ENCODE assay signal across 8 mouse cellular contexts in the genomic region with DNA sequence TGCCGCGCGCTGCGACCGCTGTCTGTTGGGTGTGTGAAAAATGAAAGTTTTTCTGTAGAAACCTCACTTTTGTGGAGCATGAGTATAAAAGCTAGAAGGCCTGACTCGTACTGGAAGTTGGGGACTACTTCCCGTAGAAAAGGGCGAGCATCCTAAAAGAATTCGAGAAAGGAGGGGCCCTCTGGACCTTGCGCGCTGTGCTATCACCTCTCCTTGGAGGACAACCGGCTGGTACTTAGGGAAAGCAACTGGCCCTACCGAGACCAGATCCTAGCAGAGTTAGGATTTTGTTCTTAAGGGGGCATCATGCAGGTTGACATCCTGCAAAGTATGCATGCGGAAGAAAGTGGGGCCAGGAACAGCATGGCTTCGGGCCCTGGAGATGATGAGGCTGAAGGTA. TPM values are rescaled to one million over a fixed set of nuclear protein-coding genes. Genes with fewer than 3 reads are reported as not detected.
DNase-seq lines count a peak whose midpoint lies in the region; ATAC-seq lines count a peak whose summit lies in the region.

No protein-coding gene starts in this region.

- peaks cover 23% of the 10 kb centered on the region for H3K4me1 ChIP-seq in intestine, embryonic 15.5 days (replicated peaks)
- peaks cover 42% of the 10 kb centered on the region for H3K4me1 ChIP-seq in midbrain, embryonic 13.5 days (replicated peaks)

- H3K27me3 ChIP-seq in intestine, embryonic 15.5 days (replicated peaks) = no peaks in the 10 kb centered on the region
- H3K27me3 ChIP-seq in midbrain, embryonic 13.5 days = no peaks in the 10 kb centered on the region

- peak; percentile 3 for ATAC-seq in intestine, embryonic 15.5 days
- ATAC-seq in midbrain, embryonic 13.5 days = no peak
- ATAC-seq in frontal cortex, adult (ENCODE audit: low TSS enrichment) = no peak; the same call in 1 of the 2 replicates

- peak; percentile 24 for DNase-seq in adrenal gland, postnatal 14 days
- no peak for DNase-seq in adrenal gland, postnatal 36 days
- peak; percentile 3 for DNase-seq in ovary, postnatal 10 days (ENCODE audit: low spot score)
- no peak for DNase-seq in ovary, postnatal 14 days (ENCODE audit: low spot score)
- no peak for DNase-seq in cerebellum, adult 9-10 months

- H3K36me3 ChIP-seq in intestine, embryonic 15.5 days = no peaks in the 10 kb centered on the region
- no peaks in the 10 kb centered on the region for H3K36me3 ChIP-seq in midbrain, embryonic 13.5 days

- WGBS in intestine, embryonic 15.5 days = 4% methylated on average over 15 of the region's 15 CpGs
- WGBS in midbrain, embryonic 13.5 days = 3% methylated on average over 15 of the region's 15 CpGs

- peak overlapping the region; percentile 86 for H3K4me2 ChIP-seq in intestine, embryonic 15.5 days (replicated peaks)
- peak overlapping the region; percentile 92 for H3K4me2 ChIP-seq in midbrain, embryonic 13.5 days (replicated peaks)

- H3K4me3 ChIP-seq in intestine, embryonic 15.5 days (replicated peaks) = peak overlapping the region; percentile 100
- peak overlapping the region; percentile 100 for H3K4me3 ChIP-seq in midbrain, embryonic 13.5 days (replicated peaks)

- peak overlapping the region; percentile 97 for H3K27ac ChIP-seq in intestine, embryonic 15.5 days
- peak overlapping the region; percentile 97 for H3K27ac ChIP-seq in midbrain, embryonic 13.5 days

- peak overlapping the region; percentile 71 for H3K9ac ChIP-seq in intestine, embryonic 15.5 days
- H3K9ac ChIP-seq in midbrain, embryonic 13.5 days (replicated peaks) = peak overlapping the region; percentile 97

- H3K9me3 ChIP-seq in intestine, embryonic 15.5 days = no peaks in the 10 kb centered on the region
- no peaks in the 10 kb centered on the region for H3K9me3 ChIP-seq in midbrain, embryonic 13.5 days

RNA-seq across cellular contexts. Expression of a gene that starts 0.6 kb away (rescaled TPM):
- total RNA-seq in adrenal gland, postnatal 14 days (2021) = 46.8 and 56.0 TPM in 2 replicates
- 10 to 100 TPM; 38.3 to 46.0 TPM for total RNA-seq in adrenal gland, postnatal 36 days (2021)
- polyA plus RNA-seq in intestine, embryonic 15.5 days (2015; fragmentation: Nextera tagmentation; extraction: Ambion mirVana) = 25.1 and 25.3 TPM in 2 replicates
- 25.1 and 29.4 TPM in 2 replicates for polyA plus RNA-seq in midbrain, embryonic 13.5 days (2015; fragmentation: Nextera tagmentation; extraction: Ambion mirVana)

Comparison
In these comparisons a context has a peak if more than half of its experiments do, and no peak if none do; other contexts are left out.
1. DNase-seq: peak in adrenal gland, postnatal 14 days (single experiment) and ovary, postnatal 10 days (single experiment); none in adrenal gland, postnatal 36 days (0 of 2), ovary, postnatal 14 days (single experiment) and cerebellum, adult 9-10 months (single experiment).